Comparison of ENCODE assay signal across 16 mouse cellular contexts in genomic region chr7:95467028-95467427, GRCm38 (mm10).
"Had no signal": no experiment of that assay in that cellular context is flagged by ENCODE, and none has a peak within 500 bp of the region (broad histone marks: within the 10 kb centered on the region; RNA-seq: fewer than 3 reads in every experiment).

No protein-coding gene starts in this region.

- H3K4me3 ChIP-seq: neural tube, embryonic 12.5 days; neural tube, embryonic 13.5 days; neural tube, embryonic 15.5 days; stomach, embryonic 15.5 days had no signal

- DNase-seq: right cerebral cortex, adult 18-20 months; right cerebral cortex, postnatal 14 days; right cerebral cortex, postnatal 25 days; right cerebral cortex, postnatal 4 days; spleen, adult 18-20 months; thymus, adult 18-20 months; thymus, adult 2 months; thymus, postnatal 14 days; thymus, postnatal 25 days; thymus, postnatal 36 days; thymus, postnatal 4 days had no signal

- H3K4me1 ChIP-seq: neural tube, embryonic 12.5 days; neural tube, embryonic 13.5 days; neural tube, embryonic 15.5 days; stomach, embryonic 15.5 days had no signal

- H3K27ac ChIP-seq: neural tube, embryonic 12.5 days; neural tube, embryonic 13.5 days; neural tube, embryonic 15.5 days; stomach, embryonic 15.5 days; stomach, postnatal 0 days had no signal

- H3K27me3 ChIP-seq: neural tube, embryonic 12.5 days; neural tube, embryonic 13.5 days; neural tube, embryonic 15.5 days; stomach, embryonic 15.5 days had no signal

- H3K9ac ChIP-seq: neural tube, embryonic 12.5 days; neural tube, embryonic 13.5 days; neural tube, embryonic 15.5 days; stomach, embryonic 15.5 days had no signal

- H3K9me3 ChIP-seq: neural tube, embryonic 12.5 days; neural tube, embryonic 13.5 days; neural tube, embryonic 15.5 days; stomach, embryonic 15.5 days had no signal

- H3K36me3 ChIP-seq: neural tube, embryonic 12.5 days; neural tube, embryonic 13.5 days; neural tube, embryonic 15.5 days; stomach, embryonic 15.5 days had no signal
